Mouse (Mus musculus) effector memory CD4-positive, alpha-beta T cell, adult 7 months (primary cell): ENCODE results near the gene Cyp2c54. TPM values are rescaled to one million over a fixed set of nuclear protein-coding genes. Genes with fewer than 3 reads are reported as not detected.

ENCODE experiments used
- polyA plus RNA-seq: library from polyadenylated mRNA; unstranded; fragments of 100-300 nt; shearing (Covaris generic); gene quantifications from one replicate; pipeline ENCODE4 v1.2.1, GENCODE M21; 2017

Cyp2c54 gene
- polyA plus RNA-seq: not detected

DNA sequence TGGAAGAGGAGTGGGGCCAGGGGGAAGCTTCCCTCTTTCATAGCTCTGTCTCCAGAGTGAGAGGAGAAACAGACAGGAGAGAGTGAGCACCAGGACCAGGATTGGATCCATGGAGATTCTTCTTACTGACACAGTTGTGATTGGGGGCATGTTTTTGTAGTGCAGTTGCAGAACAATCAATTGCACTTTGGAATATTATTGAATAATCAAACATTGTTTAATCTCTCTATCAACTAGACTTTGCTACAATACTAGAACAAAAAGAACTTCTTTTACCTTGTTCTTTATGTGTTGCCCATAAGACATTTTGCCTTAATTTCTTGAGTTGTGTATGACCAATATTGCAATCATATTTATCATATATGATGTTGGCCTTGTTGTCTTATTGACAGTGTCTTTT lies at the start of gene Cyp2c54:
Cyp2c54 (minus strand) TSS at position 127 of the 400 bp plus-strand sequence.

DNA sequence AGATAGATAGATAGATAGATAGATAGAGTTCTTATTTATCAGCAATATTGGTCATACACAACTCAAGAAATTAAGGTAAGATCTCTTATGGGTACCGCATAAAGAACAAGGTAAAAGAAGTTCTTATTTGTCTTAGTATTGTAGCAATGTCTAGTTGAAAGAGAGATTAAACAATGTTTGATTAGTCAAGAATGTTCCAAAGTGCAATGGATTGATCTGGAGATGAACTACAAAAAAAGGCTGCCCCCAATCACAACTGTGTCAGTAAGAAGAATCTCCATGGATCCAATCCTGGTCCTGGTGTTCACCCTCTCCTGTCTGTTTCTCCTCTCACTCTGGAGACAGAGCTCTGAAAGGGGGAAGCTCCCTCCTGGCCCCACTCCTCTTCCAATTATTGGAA lies 15.8 kb upstream of the Cyp2c54 start, which contains the start of gene Cyp2c50:
Cyp2c50 (plus strand) TSS at position 268 of the 400 bp plus-strand sequence.

DNA sequence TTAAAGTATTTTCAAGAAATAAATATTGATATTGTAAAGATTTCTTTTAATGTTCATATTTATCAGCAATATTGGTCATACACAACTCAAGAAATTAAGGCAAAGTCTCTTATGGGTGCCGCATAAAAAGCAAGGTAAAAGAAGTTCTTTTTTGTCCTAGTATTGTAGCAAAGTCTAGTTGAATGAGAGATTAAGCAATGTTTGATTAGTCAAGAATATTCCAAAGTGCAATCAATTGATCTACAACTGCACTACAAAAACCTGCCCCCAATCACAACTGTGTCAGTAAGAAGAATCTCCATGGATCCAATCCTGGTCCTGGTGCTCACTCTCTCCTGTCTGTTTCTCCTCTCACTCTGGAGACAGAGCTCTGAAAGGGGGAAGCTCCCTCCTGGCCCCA lies 81.5 kb downstream of the Cyp2c54 start, which contains the start of gene Cyp2c37:
Cyp2c37 (plus strand) TSS at position 285 of the 400 bp plus-strand sequence.

Other genes with a start within 250 kb of the Cyp2c54 start
- not detected for gene Cyp2c69, start 187.0 kb downstream of the Cyp2c54 start, polyA plus RNA-seq
- not detected for gene Cyp2c37, start 81.4 kb downstream of the Cyp2c54 start, polyA plus RNA-seq
- not detected for gene Cyp2c50, start 15.9 kb upstream of the Cyp2c54 start, polyA plus RNA-seq
- gene Cyp2c70, start 113.5 kb upstream of the Cyp2c54 start, polyA plus RNA-seq: not detected
- gene Pdlim1, start 198.0 kb upstream of the Cyp2c54 start, polyA plus RNA-seq: 300 TPM